Mouse (Mus musculus) gastrocnemius, postnatal 36 days (tissue): ENCODE results near the gene St6galnac3. TPM values are rescaled to one million over a fixed set of nuclear protein-coding genes. Genes with fewer than 3 reads are reported as not detected.

ENCODE experiments used
- DNase-seq, 2 experiments: peaks; one replicate each; pipeline ENCODE4 v3.0.0; 2022
- intact Hi-C: fragments of 180-260 bp; cut with DNase I; formaldehyde crosslinking; loops from one replicate; pipeline ENCODE4 v1.15.1; 2025
- total RNA-seq, 2 experiments: library from RNA; stranded (reverse); gene quantifications; 2 replicates each; pipeline ENCODE4 v1.2.3; 2021

The St6galnac3 gene
- total RNA-seq, 2 experiments from 2014 or later, result 1.0 to 4.0 TPM

DNA sequence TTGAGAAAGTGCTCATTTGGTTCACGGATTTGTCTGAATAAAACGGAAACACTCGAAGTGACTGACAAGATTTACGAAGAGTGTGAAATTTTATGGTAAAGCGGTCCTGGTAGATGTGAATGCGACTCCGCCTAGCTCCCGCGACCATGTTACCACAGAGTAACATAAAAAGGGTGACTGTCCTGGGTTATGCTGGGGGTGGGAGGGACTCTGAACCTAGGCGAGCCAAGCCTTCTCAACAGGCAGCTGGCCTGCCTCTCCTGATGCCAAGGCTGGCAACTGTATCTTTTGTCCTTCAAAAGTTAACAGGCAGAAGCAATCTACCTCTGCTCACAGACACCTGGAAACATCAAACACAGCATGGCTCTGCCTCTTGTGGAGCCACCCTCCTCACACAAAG, 9.8 kb upstream of the St6galnac3 start:
- intact Hi-C loops, result no loop called here
- no peak for DNase-seq

DNA sequence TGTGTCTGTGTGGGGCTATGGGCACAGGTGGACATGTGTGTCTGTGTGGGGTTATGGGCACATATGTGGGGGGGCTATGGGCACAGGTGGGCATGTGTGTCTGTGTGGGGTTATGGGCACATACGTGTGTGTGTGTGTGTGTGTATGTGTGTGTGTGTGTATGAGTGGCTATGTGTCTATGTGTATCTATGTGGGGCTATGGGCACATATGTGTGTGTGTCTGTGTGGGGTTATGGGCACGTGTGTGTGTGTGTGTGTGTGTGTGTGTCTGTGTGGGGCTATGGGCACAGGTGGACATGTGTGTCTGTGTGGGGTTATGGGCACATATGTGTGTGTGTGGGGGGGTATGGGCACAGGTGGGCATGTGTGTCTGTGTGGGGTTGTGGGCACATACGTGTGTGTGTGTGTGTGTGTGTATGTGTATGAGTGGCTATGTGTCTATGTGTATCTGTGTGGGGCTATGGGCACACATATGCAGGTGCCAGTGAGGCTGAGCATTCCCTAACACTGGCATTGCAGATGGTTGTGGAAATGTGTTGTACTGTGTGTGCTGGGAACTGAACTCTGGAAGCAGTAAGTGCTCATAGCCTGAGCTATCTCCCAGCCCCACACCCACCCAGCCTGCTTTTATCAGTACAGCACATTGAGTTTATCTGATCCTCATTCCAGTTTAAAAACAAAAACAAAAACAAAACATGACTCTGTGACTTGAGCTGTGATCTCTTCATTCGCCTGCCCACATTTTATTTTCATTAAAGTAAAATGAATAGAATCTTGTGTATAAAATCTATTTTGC, 8.6 kb upstream of the St6galnac3 start:
- DNase-seq, result no peak

DNA sequence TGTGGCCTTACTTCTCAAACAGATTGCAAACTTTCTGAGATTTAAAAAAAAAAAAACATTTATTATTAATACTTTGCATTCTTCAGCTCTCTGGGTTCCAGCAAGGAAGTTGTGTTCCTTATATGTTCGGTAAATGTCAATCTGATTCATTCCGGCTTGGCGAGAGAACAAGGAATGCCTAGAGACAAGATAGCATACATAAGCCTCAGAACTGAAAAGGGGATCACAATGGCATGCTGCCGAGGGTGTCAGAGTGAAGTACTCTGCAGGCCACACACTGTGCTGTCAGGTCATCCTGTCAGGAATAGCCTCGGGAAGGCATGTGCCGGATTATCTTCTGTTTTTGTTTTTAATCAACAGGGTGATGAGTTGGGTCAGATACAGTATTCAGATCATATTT, 7.8 kb upstream of the St6galnac3 start:
- intact Hi-C loops, result no loop called here
- DNase-seq, result no peak

More for the DNA sequence above, 8.6 kb upstream of the St6galnac3 start:
- intact Hi-C loops, result no loop called here

DNA sequence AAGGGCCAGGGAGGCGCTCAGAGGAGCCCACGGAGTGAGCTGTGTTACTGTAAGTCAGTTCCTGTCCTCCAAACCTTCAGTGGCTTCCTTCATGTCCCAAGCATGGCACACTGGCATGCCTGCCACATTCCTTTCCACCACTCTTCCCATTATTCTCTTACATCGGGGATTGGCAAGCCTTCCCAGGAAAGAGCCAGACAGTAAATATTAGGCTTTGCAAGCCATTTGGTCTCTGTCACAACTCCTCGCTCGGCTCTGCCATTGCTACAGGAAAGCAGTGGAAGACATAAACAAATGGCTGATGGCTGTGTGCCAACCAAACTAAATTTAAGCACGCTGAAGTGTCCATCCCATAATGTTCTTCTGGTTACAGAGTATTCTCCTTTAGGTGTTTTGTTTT, 7.1 kb upstream of the St6galnac3 start:
- no peak for DNase-seq
- intact Hi-C loops, result no loop called here

DNA sequence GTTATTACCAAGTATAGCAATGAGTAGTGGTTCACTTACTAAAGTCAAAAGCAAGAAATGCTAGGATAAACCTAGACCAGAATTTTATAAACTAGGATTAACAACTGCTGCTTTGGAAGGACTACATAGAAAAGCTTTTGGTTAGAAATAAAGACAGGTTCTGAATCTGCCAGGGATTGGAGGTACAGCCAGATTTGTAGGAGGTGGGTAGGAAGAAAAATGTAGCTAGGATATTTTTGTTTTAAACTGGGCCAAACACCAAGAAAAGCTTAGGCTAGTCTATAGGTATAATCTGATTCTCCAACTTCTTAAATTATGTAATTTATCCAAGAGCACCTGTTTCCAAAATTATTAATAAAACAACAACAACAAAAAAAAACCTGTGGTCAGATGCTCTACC, 3.6 kb upstream of the St6galnac3 start:
- intact Hi-C loops, result no loop called here
- DNase-seq, result no peak

DNA sequence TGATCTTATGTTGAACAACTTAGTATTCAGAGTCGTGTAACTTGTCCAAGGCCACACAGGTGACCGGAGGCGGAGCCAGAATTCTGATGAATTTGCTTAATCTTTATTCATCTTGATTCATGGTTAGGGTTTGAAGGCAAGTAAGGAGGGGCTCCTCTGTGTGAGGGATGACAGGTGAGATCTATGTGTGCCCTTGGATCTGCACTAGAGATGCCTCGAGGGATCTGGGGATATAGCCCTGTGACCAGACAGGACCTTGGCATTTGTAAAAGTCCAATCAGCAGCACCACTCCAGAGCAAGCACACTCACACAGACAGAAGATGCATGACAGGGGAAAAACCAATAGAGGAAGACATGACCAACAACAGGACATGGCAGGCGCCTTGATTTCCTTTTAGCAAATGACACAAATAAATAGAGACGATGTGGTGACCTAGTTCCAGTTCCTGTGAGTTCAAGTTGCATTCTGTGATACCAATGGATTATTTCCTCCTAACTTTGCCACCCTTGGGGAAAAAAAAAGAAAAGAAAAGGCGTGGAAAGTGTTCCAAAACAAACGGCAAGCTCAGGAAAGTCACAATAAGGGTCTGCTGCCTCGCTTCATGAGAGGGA, 1.4 kb downstream of the St6galnac3 start:
- intact Hi-C loops, result no loop called here

DNA sequence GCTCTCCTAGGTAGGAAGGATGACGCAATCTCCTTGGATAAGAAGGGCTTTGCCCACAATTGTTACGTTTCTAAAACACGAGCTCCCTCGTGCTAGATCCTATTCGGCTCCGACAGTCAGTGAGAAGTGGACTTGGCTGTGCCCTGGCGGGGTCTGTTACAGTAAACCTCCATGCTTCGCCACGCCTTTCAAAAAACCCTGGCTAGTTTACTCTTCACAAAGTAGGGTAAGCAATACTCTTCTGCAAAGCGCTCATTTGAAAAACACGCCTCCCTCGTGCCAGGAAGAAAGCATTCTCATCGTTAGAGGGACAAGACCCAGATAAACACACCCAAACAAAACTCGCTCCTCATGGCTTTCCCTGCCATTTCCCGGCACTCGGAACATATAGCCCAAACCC, 3.4 kb downstream of the St6galnac3 start:
- intact Hi-C loops, result no loop called here
- DNase-seq, result no peak

More for the DNA sequence above, 1.4 kb downstream of the St6galnac3 start:
- no peak for DNase-seq

DNA sequence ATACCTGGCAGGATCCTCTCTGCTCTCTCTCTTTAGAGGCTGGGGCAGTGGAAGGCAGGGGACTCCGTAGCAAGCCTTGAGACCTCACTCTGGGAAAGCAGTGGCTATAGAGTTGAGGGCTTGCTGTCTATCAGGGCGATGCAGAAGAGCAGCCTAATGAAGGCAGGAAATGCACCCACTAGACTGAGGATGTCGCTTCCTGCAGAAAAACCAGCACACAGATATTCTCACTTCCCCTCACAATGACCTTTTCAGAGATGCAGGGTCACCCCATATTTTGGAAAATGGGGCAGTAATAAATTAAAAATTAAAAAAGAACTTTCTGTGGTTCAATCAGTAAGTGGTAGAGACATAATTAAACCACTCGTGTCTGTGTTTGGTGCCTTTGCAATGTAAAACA, 4.1 kb downstream of the St6galnac3 start:
- intact Hi-C loops, result no loop called here
- no peak for DNase-seq

DNA sequence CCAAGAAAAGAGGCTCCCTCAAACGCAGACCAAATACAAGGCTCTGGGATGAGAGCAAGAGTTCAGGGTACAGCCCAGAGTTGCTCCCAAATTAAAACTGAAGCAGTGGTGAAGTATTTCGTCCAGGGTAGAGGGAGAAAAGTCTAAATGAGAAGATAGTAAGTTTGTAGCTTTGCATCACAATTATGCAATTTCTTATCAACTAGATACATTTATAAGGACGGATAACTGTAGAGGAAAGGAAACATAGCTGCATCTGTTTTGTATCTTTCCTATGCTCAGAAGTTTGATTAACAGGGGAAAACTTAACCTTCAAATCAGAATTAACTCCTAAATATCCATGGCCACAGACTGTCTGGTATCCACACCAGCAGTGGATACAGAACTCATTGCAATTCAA, 4.7 kb downstream of the St6galnac3 start:
- intact Hi-C loops, result no loop called here
- DNase-seq, result no peak

DNA sequence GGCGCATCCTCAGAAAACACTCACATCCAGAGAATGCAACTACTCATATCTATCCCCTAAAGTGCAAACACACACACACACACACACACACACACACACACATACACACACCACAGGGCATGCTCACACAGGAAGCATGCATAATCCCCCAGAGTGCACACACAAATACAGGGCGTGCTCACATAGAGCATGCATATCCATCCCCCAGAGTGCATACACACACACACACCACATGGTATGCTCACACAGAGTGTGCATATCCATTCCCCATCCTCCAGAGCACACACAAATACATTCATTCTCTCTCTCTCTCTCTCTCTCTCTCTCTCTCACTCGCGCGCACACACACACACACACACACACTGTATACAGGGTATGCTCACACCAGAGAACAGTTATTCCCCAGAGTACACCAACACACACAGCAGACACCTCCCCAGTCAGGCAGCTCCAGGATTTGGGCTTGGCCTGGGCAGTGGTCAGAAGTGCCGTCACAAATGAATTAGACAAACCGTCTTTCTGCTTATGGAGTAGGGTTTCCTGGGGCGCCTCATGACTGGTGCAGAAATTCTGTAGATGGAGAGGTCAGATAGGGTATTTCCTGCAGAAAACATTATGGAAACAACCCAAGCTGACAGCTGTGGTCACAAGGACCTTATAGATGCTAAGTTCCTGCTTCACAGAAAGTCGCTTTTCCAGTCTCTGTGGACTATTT, 5.6 kb downstream of the St6galnac3 start:
- DNase-seq, result no peak
- intact Hi-C loops, result no loop called here

DNA sequence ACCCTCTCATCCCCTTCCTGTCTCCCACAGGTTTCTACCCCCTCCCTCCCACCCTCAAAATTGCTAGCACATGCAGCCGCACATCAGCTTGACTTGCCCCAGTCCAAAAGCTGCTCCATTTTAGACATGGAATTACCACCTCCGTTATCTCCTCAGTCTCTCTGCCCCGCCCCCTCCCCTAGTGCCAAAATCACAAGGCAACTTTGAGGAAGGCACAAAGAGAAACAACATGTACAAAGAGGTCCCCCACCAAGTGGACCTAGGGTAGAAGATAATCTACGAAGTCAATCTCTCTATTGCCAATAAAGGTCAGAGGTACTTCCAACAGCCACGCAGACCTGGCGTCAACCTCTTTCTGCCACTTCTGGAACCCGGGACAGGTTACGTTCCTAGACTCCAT, 6.2 kb downstream of the St6galnac3 start:
- no peak for DNase-seq
- intact Hi-C loops, result no loop called here

DNA sequence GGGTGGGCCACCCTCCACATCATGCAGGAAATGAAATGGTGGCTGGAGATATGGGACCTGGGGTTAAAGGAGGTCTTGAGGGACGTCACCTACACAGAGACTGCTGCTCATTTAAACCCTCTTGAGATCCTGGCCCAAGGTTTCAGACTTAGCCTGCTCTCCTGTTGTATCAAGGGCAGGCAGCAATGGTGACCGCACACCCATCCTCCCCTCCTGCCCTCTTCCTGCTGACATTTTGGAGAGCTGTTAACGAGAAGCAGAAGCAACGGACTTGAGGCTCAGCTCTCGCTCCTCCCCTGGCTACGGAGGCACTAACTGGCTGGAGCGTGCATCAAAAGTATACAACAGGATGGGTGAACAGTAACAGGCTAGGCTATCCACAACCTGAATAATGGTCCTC, 7.2 kb downstream of the St6galnac3 start:
- no peak for DNase-seq
- intact Hi-C loops, result no loop called here

DNA sequence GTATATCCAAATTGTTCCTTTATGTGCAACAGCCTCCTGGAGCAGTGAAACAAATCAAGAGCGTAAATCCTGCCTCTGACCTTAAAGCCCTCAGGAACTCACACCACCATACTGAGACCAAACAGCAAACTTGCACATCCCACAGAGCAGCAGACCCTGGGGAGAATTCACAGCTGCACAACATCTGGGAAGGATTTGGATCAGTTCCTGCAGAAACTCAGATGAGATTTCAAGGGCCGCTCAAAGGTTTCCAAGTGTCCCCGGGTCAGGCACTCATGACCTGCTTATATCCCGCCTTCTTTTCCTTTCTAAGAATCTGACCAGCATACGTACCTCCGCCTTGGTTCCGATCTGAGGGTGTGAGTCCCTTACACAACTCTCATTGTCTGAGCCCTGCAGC, 9.3 kb downstream of the St6galnac3 start:
- no peak for DNase-seq
- intact Hi-C loops, result no loop called here

DNA sequence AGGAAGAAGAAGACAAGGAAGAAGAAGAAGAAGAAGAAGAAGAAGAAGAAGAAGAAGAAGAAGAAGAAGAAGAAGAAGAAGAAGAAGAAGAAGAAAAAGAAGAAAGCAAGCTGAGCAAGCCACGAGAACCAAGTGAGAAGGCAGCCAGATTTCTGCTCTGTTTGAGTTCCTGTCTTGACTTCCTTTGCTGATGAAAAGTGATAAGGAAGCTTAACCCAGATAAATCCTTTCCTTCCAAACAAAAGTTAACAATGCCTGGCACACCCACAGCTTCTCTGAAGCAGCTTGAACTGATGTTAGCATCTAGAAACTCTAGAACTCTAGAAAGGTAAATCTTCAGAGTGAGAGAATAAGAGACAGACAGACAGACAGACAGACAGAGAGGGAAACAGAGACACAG, 14.4 kb downstream of the St6galnac3 start:
- no peak for DNase-seq
- intact Hi-C loops, result no loop called here

DNA sequence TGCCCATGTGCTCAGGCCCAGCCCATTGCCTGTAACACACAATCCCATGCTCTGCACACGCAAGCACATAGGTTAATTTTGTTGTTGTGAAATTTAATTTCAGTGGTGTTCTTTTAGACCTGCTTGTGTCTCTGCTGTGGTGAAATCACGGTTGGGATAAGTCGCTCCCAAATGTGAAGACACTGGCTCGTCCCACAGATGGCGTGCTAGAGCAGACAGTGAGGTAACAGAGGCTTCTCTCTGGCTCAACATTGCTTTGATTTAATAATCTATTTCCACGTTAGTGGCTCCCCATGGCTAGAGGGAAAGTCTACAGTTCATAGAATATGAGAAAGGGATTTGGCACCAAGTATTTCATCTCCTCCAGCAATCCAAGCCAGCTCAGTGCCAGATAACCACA, 17.3 kb downstream of the St6galnac3 start:
- intact Hi-C loops, result no loop called here
- no peak for DNase-seq

DNA sequence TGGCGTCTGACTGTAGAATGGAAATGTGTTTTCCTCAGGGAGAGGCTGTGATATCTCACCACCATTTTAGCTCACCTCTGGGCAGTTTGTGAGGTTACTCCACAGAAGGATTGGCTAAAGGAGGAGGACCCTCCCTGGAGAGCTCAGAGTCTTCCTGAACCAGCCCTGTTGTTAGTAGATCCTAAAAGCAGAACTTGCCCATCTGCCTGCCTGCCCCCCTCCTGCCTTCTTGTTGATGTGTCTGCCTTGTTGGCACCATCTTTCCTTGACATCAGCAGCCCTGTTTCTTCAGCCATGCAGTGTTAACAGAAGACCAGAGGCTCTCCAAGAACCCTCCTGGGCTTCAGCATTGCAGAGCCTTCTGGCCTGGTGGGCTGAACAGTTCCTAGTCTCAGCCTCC, 18.1 kb downstream of the St6galnac3 start:
- intact Hi-C loops, result no loop called here
- no peak for DNase-seq

DNA sequence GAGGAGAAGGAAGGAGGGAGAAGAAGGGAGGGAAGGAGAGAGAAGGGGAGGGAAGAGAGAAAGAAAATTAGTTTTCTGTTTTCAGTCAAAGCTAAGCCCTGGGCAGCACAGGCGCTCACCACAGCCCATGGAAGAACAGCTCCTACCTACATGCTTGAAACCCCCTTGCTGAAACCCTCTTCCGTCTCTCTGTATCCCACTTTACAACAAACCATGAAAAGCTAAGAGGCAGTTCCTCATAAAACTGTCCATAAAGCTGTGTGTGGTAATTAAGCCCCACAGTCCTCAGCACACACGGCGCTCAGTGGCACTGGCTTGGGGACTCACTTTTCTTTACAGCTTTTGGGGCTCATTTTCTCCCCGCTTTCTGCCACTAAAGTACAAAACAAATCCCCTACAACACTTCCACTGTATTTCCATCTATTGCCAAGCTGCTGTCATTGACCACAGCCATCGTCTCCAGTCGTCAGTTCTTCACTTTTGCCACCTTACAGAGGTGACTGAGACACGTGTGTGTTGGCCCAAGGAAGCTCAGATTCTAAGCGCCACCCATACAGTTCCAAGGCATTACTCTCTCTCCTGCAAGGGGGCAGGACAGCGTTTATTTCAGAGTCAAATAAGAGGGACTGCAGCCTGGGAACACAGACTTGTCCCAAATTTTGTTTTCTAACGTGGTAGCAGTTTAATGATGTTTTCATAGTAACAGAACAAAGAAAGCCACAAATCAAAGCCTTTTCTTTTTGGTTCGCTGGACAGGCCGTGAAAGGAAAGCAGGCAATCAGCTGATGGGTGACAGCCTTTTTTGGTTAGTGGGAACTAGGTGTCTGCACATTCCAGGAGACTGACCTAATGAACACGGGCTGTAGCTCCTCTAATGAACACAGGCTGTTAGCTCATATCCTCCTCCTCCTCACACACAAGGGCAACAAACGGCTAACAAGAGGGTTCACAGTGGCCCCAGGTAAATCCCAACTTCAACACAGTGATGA, 22.9 kb downstream of the St6galnac3 start:
- intact Hi-C loops, result no loop called here
- no peak for DNase-seq

DNA sequence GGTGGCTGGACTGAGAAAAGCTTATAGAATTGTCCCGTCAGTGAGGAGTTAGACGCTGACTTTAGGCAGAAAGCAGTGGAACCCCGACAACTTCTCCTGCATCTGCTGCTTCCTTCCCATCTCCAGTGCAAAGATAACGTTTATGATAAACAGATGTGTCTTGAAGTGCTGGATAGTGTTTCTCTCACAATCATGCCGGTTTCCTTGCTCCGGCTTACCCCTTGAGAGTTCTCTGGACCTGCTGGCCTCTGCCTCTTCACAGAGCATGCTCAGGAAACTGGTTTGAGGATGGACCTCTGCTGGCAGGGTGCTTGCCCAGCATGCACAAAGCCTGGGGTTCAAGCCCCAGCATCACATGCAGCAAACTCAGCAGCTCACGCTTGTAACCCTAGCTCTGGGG, 23.8 kb downstream of the St6galnac3 start:
- intact Hi-C loops, result no loop called here
- DNase-seq, result no peak

DNA sequence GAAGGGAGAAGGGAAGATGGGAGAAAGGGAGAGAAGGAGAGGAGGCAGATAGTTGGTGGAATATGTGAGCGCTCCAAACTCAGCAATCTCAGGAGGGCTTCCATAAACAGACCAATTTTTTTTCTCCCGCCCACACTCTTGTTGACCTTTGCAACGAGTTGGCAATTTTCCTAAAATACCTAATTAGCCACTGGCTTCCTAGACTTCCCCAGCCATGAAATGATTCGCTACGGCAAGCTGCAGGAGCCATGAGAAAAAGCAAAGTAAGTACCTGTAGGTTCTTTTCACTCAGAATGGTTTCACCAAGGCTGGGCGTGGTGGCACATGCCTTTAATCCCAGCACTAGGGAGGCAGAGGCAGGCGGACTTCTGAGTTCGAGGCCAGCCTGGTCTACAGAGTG, 25.9 kb downstream of the St6galnac3 start:
- DNase-seq, result no peak
- intact Hi-C loops, result no loop called here

DNA sequence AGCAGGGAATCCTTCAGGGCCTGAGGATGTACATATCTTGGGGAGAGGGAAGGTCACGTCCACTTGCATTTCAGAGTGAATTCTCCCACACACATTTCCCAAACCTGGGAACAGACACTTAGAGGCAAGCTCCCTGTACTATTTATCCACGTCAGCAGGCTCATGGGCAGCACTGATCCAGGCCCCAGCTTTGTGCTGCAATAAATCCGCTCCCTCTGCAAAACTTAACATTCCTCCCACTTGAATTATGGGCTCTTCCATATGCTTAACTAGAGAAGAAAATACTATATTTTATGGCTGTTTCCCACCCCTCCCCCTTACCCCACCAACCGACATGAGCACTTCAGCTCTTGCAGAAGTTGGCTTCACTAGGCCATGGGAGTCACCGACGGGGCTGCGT, 32.0 kb downstream of the St6galnac3 start:
- intact Hi-C loops, result no loop called here
- no peak for DNase-seq
